Mouse (Mus musculus) adrenal gland, adult 18-20 months (tissue): Measurements from ENCODE around the gene Scaf11. TPM values are rescaled to one million over a fixed set of nuclear protein-coding genes. Genes with fewer than 3 reads are reported as not detected.
A peak's percentile ranks its signal among the peaks of the same experiment; 100 is the strongest.
"Not testable (repeated sequence)": the region's sequence is repeated elsewhere in the genome, so short reads cannot be mapped to it uniquely, and the experiment has no call there.

Experiments
- DNase-seq, 2 experiments: peaks; one replicate each; pipeline ENCODE4 v3.0.0; 2021 to 2022; ENCODE audit warnings: low spot score in 2 of 2
- total RNA-seq, 2 experiments: library from RNA; stranded (reverse); gene quantifications; 1 replicate in 1 of 2; 2 replicates in 1 of 2; pipeline ENCODE4 v1.2.3; 2021

Scaf11 gene
- total RNA-seq, 2 experiments from 2014 or later, result 53.2 to 67.7 TPM

DNA sequence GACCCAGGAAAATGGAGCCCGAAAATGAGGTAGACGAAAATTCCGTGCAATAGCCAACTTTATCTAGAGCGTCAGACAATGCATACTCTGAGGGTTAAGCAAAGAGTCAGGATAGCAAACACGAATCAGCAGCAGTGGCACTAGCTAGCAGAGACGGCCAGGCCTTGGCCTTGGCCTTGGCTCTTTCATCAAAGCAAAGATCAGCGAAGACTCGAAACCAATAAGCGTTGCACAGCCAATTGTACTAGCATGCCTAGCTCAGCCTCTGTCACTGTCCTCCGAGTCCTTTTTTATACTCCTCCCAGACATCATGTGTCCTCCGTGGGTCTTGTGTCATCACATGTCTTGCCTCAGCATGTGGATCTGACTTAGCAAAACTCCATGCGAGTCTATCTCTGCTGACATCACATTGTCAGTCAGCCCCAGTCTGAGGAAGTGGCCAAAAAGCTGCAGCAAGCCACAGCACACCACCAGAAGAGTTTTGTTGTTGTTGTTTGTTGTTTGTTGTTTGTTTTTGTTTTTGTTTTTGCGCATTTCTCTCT is 5.8 kb upstream of the Scaf11 start:
- DNase-seq, result peak in 1 of 2 experiments; percentile 33

DNA sequence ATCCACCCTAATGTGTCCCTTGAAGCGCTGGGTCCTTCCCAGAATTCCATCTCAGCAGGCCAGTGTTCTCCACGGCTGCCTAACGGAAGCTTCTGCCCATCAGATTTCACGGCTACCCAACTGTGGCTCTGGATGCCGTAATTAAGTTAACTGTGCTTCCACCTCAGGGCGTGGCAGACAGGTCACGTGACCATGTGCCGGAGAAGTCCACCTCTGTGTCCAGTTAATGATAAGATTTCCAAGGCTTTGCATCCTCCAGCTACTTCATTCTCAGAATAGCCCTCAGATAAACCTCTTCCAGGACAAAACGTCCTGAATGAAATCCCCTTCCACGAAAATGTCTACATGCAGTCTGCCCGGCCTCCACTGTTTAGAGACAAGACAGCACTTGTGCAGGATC is 4.4 kb upstream of the Scaf11 start:
- no peak for DNase-seq

DNA sequence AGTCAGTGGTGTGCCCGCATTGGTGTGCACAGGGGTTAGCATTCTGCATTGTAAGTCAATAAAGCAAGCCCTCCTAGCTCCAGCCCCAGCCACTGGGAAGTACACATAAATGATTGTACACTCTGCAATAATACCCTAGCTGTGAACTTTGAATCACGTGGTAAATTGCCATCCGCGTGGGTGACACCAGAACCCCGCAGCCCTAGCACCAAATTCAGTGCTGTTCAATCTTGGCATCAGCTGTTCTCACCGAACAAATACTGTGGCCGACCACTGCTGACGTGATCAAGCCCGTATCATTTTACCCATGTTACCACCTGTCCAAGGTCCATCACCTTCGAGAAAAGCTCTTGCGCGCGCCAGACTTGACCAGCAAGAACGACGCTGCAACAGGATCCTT is 3.2 kb upstream of the Scaf11 start:
- no peak for DNase-seq

DNA sequence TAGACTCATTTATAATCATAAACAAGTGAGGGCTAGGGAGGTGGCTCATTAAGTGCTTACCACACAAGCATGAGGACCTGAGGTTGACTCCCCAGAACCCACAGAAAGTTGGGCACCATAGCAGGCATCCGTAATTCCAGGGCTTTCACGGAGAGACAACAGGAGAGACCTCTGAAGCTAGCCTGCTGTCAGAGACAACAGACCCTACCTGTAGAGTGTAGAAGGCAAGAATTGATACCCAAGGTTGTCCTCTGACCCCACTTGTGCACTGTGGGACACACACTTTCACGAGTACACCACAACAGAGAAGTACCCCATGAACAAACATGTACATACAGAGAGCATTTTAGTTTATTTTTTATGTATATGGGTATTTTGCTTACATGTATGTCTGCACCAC is 2.0 kb upstream of the Scaf11 start:
- no peak for DNase-seq

DNA sequence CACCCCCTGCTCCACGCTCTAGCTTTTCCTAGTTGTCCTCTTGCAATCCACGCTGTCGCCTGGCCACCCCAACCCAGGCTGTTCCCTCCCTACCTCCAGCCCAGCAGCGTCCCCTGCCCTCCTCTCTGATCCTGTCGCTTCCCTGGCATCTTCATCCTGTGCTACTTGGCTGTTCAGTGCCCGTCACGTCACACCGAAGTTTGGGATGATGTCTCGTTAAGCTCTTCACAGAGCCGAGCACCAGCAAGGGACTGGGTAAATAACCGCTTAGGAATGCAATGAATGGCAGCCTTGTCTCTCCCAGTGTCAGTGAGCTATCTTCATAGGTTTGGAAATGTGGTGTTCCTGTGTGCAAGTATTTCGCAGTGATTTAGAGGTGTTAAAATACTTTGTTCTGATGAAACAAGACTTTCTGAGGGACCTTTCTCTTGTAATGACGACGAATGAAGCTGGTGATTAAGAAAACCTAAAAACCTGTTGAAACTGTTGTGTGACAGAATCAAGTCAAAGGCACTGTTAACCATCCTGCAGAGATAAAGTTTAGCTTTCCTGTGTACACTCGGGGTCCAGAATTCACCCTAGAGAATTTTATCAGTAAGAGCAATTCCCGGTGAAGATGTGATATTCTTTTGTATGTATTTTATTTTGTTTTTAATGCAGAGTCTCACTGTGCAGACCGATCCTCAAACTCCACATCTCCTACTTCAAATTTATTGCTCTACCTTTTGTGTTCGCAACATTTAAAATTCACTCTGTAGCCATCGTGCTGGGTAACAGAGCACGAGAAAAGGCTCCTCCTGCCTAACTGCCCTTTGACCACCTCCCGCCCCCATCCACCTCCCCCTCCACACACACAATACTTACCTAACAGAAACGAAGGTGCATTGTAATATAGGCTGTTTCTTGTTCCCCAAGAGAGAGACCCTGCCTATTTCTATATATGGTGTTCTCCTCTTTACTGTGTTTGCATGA is 1.2 kb upstream of the Scaf11 start:
- DNase-seq, result no peak

DNA sequence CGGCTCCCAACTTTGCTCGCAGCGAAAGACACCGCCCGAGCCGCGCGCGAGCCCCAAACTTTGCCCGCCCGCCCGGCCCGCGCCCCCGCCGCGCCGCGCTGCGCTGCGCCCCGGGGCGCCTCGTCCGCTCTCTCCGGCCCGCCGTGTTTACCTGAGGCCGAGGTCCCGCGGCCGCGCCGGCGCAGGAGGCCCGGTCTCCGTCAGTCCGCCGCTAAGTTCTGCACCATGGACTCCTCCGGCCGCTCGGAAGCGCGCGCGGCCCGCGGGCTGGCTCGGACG is 253 bp downstream of the Scaf11 start:
- no peak for DNase-seq

DNA sequence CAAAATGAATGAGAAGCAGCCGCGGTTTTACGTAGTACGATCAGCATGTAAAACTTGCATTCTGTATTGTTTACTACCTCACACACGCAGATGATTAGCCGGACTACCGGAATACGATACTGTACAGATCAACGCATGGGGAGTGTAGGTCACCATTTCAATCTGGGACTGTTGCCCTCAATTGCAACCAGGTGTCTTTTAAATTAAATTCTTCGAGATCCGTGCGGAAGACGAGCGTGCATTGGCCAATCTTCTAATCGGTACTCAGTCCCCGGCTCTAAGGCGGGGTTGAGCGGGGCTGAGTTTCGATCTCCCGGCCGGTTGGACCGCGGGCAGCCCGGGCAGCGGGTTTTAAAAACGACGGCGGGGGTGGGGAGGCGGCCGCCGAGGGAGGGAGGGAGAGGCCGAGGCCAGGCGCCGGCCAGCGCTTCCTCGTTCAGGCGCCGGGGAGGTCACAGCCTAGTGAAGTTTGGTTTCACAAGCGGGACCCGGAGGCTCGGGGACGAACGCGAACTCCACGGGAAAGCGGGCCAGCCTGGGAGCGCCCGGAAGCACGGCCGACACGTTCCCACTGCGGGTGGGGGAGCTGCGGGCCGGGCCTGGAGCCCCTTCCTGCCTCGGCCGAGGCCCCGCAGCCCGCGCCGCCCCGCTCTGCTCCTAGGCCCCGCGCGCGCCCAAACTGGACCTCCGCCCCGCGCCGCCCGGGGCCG is 747 bp downstream of the Scaf11 start:
- peak; percentile 74 to 75 for DNase-seq

DNA sequence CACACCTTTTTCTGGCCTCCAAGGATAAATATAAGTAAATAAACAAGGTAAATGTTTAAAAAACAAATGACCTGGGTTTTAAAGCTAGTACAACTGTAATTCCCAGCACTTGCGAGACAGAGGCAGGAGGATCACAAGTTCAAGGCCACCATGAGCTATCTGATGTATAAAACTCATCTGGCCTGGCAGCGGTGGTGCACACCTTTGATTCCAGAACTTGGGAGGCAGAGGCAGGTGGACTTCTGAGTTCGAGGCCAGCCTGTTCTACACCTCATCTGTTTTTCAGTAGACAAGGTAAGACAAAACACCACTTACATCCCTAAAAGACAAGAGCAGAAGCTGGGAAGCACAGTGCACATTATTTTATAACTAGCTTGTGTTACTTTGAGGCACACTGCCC is 2.4 kb downstream of the Scaf11 start:
- DNase-seq, result no peak

DNA sequence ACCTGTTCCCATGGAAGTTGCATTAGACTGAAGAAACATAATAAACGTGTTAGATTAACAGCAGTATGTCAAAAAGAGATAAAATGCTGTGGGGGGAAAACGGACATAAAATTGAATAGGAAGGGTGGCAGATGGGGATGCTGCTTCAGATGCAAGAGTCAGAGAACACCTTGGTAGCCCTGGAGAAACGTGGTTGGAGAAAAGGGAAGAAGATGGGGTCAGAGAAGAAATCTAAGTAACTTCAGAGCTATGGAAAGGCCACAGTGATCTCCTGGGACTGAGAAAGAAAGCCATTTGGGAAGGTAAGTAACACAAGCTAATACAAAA is 3.3 kb downstream of the Scaf11 start:
- DNase-seq, result no peak

DNA sequence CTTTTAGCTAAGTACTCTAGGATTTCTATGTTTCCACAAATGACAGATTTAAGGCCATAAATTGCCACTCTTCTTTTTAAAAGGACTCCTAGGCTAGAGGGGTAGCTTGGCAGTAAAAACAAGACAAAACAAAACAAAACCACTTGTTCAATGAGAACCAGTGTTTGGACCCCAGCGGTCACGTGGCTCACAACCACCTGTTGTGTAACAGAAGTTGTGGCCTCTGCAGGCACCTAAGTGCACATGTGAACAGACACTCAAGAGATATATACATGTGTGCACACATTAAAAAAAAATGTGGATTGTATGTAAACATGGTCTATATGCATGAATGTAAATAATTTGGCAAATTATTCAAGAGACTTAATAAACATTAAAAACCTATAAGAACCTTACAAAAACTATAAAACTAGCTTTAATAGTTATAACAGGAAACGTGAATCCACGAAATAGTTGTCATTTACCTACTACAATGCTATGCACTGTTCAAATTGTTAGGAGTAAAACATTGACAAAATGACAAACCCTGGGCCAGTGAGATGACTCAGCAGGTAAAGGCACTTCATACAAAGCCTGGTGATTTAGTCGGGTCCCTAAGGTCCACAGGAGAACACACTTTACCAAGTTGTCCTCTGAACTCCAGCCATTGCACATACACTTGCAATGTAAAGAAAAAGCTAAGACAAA is 3.8 kb downstream of the Scaf11 start:
- no peak for DNase-seq

DNA sequence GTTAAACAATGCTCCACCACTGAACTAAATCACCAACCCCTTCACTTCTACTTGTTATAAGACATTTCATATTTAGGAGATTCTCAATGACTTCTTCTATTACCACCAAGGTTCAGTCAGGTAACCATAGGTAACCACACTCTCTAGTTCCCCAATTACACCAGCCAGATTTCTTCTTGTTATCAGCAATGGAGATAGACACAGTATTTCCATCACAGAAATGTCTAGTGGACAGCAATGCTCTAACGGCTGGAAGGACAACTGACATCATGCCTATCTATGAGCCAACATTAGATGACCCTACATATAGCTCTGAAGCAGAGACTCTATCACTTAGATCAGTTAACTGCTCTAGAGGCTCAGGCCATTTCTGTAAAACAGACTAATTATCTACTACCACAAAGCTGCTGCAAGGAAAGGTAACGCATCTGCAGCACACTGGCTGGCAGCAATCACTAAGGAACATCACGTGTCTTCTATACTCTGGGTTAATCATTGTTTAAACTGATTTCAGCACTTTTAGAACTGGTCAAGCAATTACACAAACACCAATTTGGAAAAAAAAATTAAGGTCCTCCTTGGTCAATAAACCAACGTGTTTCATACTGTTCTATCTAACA is 4.9 kb downstream of the Scaf11 start:
- no peak for DNase-seq

DNA sequence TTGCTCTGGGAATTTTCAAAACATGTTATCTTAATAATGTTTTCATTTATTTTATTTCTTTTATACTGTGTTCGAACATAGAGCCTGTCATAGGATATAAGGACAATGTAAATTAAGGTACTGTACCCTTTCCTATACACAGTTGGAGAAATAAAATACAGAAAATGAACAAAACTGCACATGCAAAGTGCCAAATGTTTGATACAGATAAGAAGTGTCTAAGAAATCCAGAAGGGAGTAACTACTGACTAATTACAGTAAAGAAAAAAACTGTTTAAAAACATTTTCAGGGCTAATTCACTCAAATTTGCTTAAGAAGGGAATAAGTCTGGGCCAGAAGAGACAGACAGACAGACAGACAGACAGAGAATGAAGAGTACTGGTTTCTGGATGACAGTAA is 7.3 kb downstream of the Scaf11 start:
- no peak for DNase-seq

DNA sequence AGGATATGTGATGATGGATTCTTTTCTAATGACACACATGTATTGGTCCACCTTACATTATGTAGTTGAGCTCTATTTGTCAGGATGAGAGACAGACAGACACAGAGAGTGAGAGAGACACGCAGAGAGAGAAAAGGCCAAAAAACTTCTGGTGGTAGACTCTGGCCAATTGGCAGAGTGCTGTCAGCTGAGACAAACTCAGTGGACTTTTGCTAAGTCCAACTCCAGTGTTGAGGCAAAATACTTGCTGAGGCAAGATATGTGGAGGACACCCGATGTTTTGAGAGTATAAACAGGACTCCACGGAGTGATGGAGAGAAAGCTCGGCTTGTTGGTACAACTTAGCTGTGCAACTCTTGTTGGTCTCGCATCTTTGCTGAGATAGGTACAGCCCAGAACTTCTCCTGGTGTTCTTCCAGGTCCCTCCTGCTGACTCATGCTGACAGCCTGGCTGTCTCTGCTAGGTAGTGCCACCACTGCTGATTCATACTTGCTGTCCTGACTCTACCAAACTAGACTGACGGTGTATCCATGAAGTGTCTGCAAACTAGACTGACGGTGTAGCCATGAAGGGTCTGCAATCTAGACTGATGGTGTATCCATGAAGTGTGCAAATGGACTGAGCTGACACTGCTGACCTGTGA is 11.9 kb downstream of the Scaf11 start:
- no peak for DNase-seq

DNA sequence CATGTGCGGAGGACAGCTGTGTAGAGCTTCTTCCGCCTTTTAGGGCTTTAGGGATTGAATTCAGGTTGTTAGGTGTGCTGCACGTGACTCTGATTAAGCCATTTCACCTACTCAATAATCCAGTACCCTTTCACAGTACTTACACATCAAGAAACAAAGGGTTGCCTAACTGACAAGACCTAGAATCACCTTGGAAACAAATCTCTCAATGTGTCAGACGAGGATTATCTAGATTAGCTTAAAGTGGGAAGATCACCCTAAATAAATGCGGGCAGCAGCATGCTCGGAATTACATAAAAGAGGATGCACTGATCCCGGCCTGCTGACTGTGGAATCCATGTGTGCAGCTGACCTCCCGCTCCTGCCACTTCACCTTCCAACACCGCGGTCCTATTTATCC is 13.9 kb downstream of the Scaf11 start:
- DNase-seq, result no peak

DNA sequence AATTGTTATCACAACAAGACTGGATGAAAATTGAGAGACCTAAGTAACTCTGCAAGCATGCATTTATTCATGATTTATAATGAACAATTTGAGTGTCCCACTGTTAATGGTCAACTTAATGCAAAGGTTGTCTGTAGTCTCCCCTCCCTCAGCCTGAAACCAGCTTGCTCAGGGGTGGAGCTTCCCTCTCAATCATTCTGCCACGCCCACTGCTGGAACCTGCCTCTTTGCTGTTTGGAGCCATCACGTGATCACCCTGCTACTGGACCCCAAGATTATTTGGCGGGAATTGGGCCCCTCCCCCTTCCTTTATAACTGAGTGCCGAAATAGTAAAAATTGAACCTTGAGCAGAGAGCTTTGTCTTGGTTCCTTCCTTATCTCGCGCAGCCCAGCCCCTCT is 19.2 kb downstream of the Scaf11 start:
- not testable (repeated sequence) for DNase-seq

DNA sequence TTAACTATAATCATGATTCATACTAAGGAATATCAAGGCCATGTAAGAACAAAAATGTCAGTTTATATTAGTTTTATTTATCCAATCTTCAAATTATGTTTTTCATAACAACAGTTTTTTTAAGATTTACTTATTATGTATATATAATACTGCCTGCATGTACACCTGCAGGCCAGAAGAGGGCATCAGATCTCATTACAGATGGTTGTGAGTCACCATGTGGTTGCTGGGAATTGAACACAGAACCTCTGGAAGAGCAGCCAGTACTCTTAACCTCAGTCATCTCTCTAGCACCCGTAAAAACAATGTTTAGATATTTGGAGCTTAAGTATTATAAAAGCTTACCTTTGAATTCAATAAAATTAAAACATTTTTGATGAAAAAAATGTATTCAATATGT is 26.4 kb downstream of the Scaf11 start:
- DNase-seq, result no peak

DNA sequence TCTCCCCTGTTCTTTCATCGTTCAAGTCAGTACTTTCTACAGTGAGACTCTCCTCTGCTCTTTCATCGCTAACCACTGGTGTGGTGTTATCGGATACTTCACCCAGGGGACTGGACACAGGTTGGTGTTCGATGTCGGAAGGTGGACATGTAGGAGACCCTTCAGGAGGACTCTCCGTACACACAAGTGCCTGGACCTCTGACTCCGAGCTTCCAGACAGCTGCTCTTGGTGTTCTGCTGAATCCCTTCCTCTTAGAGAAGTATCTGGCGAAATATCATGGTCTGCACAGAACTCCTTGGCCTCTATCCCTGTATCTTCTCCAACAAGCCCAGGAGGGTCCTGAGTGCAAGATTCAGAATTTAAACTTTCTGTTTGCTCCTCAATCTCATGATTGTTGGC is 40.7 kb downstream of the Scaf11 start:
- DNase-seq, result no peak

DNA sequence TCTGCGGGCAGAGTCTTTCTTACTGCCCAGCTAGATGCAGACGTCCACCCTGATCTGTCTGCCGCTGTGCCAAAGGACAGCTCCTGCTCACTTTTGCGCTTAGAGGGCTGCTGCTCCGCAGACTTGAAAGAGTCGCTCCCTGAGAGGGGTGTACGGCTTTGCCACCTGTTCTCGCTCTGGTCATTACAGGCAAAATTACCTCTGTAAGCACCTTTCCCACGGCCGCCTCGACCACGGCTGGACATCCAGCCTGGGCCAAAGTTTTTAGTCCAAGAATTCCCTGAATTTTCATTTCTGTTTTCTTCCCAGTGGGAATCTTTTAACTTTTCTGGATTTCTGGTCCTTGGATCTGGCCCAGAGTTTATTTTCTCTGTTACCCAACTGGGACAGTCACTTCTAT is 42.5 kb downstream of the Scaf11 start:
- no peak for DNase-seq

DNA sequence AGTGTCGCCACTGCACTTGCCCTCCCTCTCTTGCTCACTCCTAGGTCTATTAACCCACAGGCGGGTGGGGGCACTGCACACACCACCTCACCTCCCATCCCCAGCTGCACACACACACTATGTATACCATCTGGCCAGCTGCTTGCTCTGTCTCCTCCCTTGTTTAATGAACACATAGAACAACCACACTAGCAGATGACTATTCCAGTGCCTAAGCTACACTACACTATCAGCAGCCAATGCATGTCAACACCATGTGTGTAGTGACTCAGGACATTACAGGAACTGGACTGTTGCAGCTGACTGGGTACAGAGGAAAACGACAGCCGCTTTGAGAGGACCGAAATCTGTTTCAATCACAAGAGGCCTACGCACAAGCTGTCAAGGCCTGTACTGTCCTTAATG is 51.9 kb downstream of the Scaf11 start:
- no peak for DNase-seq

DNA sequence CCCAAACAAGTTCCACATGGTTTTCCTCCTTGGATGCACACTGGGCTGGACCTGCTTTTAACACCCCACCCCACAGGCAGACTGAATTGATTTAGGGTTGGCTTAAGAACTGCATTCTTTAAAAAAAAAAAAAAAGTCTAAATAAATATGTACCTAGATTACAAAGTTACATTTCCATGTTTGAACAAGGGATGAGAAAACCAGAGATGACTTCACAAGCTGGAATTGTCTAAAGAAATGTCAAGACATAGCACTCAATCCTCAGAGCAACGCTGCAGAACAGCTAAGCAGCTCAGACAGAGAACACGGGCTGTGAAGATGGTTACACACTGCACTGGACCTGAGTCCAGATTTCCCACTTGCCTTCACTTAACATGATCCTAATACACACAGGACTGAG is 53.5 kb downstream of the Scaf11 start:
- DNase-seq, result no peak

DNA sequence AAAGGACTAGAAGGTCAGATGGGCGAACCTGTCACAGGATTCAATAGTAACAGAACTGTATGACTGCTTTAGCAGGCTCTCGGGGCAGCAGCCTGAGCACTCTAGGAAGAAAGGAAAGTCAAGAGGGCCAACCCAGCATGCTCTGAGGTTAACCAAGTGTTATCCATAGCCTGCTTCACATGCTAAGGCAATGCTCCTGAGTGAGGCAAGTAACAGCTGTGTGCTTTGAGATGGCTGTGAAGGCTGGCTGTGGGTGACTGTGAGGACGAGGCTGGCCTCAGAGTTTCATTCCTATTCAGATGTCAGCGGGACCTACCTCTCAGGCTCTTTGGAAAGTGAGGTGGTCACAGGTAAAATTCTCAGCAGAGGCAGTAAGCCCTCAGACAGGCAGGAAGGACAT is 54.4 kb downstream of the Scaf11 start:
- DNase-seq, result no peak
